Mouse (Mus musculus) naive thymus-derived CD4-positive, alpha-beta T cell, adult 2 months (primary cell): ENCODE results near the gene Calhm2.
"Not testable (repeated sequence)": the region's sequence is repeated elsewhere in the genome, so short reads cannot be mapped to it uniquely, and the experiment has no call there.

Experiments used
- DNase-seq: peaks from one replicate; pipeline ENCODE4 v3.0.0-alpha.2; 2011; ENCODE audit warnings: low read depth

Calhm2 gene

DNA sequence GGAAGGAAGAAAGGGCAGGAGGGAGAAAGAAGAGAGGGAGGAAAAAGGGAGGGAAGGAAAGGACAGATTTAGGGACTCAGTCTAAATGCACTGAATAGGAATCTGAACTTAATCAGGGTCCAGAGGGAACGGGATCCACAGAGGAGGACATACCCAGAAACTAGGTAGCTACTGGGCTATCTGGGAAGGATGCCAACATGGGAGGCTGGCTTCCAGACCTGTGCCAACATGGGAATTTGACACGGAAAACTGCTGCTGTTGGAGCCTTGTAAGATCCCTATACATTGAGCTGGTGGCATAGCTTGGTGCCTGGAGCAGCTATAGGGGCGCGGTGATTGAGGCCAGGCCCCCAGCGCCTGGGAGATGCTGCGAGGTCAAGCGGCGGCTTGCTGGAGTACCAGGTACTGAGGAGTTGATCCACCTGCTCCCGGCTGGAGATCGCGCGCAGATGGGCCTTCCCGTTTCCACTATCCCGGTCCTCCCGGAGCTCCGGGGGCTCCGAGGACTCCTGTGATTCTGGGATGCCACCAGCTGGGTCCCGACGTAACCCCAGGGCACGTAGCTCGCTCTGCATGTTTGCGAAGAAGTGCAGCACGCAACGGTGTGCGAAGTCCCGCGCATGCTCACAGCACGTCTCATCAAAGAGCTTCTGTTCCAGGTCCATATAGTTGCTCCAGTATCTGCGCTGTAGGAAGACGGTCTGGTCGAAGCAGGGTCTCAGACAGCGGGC is 13.4 kb upstream of the Calhm2 start:
- no peak for DNase-seq

DNA sequence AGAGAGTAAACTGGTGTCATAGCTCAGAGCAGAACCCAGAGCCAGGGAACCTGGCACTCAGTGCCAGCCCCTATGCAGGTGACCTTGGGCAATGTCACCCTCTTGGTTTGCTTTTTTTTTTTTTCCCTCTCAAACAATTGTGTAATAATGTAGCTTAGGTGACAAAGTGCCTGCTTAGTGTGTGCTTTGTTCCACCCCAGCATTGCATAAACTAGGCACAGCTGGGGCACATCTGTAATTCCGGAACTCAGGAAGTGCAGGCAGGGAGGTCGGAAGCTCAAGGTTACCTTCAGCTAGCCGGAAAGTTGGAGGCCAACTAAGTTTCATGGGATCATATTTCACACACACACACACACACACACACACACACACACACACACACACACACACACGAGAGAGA is 11.8 kb upstream of the Calhm2 start:
- DNase-seq: no peak

GRCm38 (mm10) chr19:47148267-47148847 is 10.3 kb upstream of the Calhm2 start:
- no peak for DNase-seq

GRCm38 (mm10) chr19:47144154-47144553 is 6.1 kb upstream of the Calhm2 start, which contains the start of gene Calhm1:
Gene Calhm1, minus strand, starts transcription at chr19:47144254.
- DNase-seq: no peak

DNA sequence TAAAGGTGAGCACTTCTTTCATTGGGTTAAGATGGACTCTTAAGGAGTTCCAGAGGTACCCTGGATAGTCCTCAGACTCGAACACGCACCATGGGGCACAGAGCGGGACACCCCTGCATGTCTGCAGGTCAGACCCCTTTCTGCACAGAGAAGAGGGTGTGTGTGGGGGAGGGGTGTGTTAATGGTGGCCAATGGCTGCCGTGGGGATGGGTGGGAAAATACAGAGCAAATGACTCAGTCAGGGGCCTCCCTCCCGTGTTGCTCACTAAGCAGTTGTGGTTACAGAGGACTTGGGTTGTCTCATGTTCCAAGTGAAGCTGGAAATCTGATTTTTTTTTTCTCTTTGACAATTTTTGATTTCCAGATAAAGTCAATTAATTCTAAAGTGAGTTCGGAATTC is 4.3 kb upstream of the Calhm2 start:
- DNase-seq: no peak

DNA sequence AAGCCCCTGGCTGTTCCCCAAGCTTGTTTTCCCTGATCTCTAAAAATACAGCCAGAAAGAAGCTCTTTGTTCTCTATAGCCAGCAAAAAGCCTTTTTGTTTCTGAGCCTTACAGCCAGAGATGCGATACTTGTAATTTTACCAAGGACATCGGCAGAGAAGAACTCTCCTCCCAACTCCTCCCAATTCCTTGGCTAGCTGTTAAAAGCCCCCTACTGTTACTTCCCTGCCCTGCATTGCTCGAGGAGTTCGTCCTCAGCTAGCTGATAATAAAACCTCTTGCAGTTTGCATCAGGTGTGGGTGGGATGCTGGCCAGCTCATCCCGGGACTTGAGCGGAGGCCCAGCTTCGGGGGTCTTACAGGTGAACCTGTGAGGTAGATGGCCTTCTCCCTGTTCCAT is 1.5 kb upstream of the Calhm2 start:
- not testable (repeated sequence) for DNase-seq

GRCm38 (mm10) chr19:47137051-47137581 is 978 bp downstream of the Calhm2 start:
- DNase-seq: peak; percentile 54

DNA sequence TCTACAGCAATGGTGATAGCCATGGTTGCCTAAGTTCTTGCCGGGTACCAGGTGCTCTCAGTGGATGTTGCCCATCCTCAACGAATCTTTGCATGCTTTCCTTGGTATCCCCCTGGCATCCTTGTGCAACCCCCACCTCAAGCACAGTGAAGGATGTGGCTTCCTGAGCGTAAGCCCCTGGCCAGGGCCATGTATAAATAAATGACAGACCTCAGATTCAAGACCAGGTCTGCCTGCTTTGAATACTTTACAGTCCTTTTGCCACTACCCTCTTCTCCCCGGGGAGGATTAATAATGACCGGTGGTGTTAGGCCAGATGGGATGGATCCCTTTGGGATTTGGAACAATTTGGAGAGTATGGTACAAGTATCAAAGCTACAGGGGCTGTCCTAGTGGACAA is 1.9 kb downstream of the Calhm2 start:
- DNase-seq: no peak

- no peak for DNase-seq
These were observed 2.5 kb downstream of the Calhm2 start for GRCm38 (mm10) chr19:47135568-47135967.

DNA sequence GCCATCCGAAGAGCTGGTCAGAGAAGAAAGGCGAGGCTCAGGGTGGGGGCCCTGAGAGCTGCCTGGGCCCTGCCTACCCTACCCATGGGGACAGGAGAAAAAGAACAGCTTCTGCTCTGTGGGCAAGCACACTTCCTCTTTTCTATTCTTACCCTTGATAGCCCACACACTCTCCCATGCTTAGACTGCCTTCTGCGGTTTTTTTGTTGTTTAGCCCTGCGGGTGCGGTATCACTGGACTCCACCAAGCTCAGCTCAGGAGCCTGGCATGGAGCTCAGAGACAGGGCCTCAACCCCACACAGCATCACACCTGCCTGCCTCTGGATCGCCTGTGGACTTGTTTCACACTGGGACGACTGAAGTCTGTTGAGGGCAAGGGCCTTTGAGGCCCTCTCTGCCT is 4.9 kb downstream of the Calhm2 start:
- peak; percentile 20 for DNase-seq

- no peak for DNase-seq
These were observed 7.5 kb downstream of the Calhm2 start for GRCm38 (mm10) chr19:47130551-47131125.

DNA sequence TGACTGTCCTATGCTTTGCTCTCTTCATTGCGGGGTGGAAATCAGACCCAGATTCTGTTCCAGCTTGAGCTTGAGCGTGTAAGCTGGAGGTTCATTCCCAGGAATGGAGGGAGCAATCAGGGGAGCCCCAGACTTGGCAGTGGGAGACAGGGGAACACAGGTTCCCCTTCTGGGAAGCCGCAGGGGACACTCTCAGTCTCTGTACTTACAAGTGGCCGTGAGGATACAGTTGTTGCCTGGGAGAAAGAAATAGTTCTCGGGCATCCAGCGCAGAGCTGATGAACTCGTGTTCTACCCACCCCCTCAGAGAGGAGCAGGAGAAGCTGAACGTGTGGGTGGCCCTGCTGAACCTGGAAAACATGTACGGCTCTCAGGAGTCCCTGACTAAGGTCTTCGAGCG is 9.3 kb downstream of the Calhm2 start:
- no peak for DNase-seq

DNA sequence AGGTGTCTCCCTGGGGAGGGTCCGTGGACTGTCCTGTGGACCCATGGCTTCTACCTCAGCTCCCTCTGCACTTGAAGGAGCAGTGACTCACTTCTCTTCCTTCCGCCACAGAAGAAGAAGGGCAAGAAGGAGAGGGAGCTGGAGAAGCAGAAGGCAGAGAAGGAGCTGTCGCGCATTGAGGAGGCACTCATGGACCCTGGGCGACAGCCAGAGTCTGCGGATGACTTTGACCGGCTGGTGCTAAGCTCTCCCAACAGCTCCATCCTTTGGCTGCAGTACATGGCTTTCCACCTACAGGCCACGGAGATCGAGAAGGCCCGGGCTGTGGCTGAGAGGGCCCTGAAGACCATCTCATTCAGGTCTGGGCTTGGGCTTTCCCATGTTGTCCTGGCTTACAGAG is 9.9 kb downstream of the Calhm2 start:
- DNase-seq: no peak

- DNase-seq: peak; percentile 58
These were observed 15.3 kb downstream of the Calhm2 start for GRCm38 (mm10) chr19:47122802-47123201.

- peak; percentile 46 for DNase-seq
These were observed 17.0 kb downstream of the Calhm2 start for GRCm38 (mm10) chr19:47121054-47121453.

DNA sequence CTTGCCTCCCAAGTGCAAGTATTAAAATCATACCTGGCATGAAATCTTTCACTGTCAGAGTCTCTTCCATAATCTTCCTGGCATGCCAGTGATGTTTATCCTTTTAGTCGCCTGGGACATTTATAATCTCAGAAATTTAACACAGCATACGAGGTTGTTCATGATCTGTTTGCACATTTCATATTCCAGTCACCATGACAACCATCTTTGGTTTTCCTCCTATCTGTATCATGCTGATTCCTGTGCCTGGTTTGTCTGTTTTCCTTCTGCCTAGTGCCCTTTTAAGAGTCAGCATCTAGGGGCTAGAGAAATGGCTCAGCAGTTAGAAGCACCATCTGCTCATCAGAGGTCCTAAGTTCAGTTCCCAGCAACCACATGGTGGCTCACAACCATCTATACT is 19.5 kb downstream of the Calhm2 start:
- DNase-seq: no peak

GRCm38 (mm10) chr19:47104641-47105271 is 33.3 kb downstream of the Calhm2 start:
- no peak for DNase-seq

- no peak for DNase-seq
These were observed 37.0 kb downstream of the Calhm2 start for GRCm38 (mm10) chr19:47101080-47101479.

DNA sequence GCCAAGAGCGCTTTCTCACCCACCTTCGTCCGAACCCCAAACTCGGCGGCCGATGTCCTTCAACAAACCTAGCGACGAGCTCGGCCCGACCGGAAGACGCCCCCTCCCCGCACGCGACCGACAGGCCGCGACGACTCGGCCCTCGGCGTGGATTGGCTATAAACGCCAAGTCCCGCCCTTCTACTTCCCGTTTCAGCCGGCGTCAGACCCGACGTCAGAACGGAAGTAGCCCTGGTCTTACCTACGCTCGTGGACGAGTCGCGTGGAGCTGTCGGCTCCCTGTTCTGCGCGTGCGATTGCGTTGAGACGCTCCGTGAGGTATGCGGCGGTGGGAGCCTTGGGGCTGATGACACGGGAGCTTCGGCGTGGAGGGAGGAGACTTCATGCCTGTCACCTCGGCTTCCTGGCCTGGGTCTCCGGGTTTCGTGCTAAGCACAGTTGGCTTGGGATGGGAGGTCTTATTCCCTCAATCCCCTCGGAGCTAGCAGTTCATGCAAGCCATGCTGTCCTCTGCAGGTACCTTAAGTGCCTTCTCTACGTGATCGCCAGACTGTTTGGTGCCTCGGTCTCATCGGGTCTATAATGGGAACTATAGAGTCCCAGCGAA is 47.4 kb downstream of the Calhm2 start, which contains the start of the genes Usmg5 and Pdcd11:
Gene Usmg5, minus strand, starts transcription at position 98 of the 607 bp plus-strand sequence.
Gene Pdcd11, plus strand, starts transcription at position 219 of the 607 bp plus-strand sequence.
- DNase-seq: peak; percentile 96

GRCm38 (mm10) chr19:47089718-47090525 is 48.2 kb downstream of the Calhm2 start:
- DNase-seq: peak; percentile 65

GRCm38 (mm10) chr19:47088226-47088625 is 49.9 kb downstream of the Calhm2 start:
- no peak for DNase-seq
